Mouse (Mus musculus) lung, postnatal 0 days (tissue): Measurements from ENCODE around the gene Phf21a. TPM values are rescaled to one million over a fixed set of nuclear protein-coding genes. Genes with fewer than 3 reads are reported as not detected.

ENCODE experiments used
- ATAC-seq: fragments of 200-750 bp; cut with Nextera tagmentation; 2 replicates; pipeline ENCODE4 v1.8.0; 2017; ENCODE audit warnings: moderate library complexity
- DNase-seq: peaks from one replicate; pipeline ENCODE4 v3.0.0-alpha.2; 2016; ENCODE audit warnings: low spot score
- H3K27ac ChIP-seq: fragments of 300-500 bp; sonication (generic); 2 replicates; pipeline ENCODE4 v1.5.1; 2014; ENCODE audit warnings: antibody characterized with exemption, mild to moderate bottlenecking, low read length, mixed read lengths
- H3K27me3 ChIP-seq: fragments of 300-500 bp; sonication (generic); replicated peaks from 2 replicates; pipeline ENCODE4 v1.6.1; 2014; ENCODE audit warnings: low read length, mixed read lengths; ENCODE audit not compliant: insufficient read depth
- H3K36me3 ChIP-seq: fragments of 300-500 bp; sonication (generic); 2 replicates; pipeline ENCODE4 v1.6.1; 2014; ENCODE audit warnings: low read length, mixed read lengths; ENCODE audit not compliant: insufficient read depth
- H3K4me1 ChIP-seq: fragments of 300-500 bp; sonication (generic); 2 replicates; pipeline ENCODE4 v1.6.1; 2014; ENCODE audit warnings: antibody characterized with exemption, low read depth, low read length, mixed read lengths; ENCODE audit not compliant: insufficient read depth
- H3K4me2 ChIP-seq: fragments of 300-500 bp; sonication (generic); replicated peaks from 2 replicates; pipeline ENCODE4 v1.6.1; 2014; ENCODE audit warnings: low read depth, mild to moderate bottlenecking, low read length, moderate library complexity, mixed read lengths
- H3K4me3 ChIP-seq: fragments of 300-500 bp; sonication (generic); 2 replicates; pipeline ENCODE4 v1.5.1; 2014; ENCODE audit warnings: low read depth, low read length
- H3K9ac ChIP-seq: fragments of 300-500 bp; sonication (generic); replicated peaks from 2 replicates; pipeline ENCODE4 v1.6.1; 2014; ENCODE audit warnings: low read depth, mild to moderate bottlenecking
- H3K9me3 ChIP-seq: fragments of 300-500 bp; sonication (generic); 2 replicates; pipeline ENCODE4 v1.6.1; 2016; ENCODE audit warnings: low read length, mixed read lengths
- CTCF ChIP-seq: IDR thresholded peaks from 2 replicates; pipeline ENCODE4 v1.5.1; 2016; ENCODE audit warnings: antibody characterized with exemption, mild to moderate bottlenecking
- EP300 ChIP-seq: IDR thresholded peaks from 2 replicates; pipeline ENCODE4 v1.6.1; 2016; ENCODE audit warnings: antibody characterized with exemption, mild to moderate bottlenecking, control low read depth
- WGBS: fragments of 180-500 bp; shearing (Covaris S2); extraction: QIAGEN DNeasy Blood & Tissue Kit; methylation state at CpG from one replicate; pipeline ENCODE4 v1.1.7; 2014; 5-methylcytosine and 5-hydroxymethylcytosine counted together
- polyA plus RNA-seq: library from polyadenylated mRNA; unstranded; fragments of >200 nt; fragmentation: Nextera tagmentation; extraction: Ambion mirVana; gene quantifications from 2 replicates; pipeline ENCODE4 v1.2.1, GENCODE M21; 2015

Phf21a gene
- polyA plus RNA-seq, 1 experiment from 2014 or later, result 12.9 TPM

DNA sequence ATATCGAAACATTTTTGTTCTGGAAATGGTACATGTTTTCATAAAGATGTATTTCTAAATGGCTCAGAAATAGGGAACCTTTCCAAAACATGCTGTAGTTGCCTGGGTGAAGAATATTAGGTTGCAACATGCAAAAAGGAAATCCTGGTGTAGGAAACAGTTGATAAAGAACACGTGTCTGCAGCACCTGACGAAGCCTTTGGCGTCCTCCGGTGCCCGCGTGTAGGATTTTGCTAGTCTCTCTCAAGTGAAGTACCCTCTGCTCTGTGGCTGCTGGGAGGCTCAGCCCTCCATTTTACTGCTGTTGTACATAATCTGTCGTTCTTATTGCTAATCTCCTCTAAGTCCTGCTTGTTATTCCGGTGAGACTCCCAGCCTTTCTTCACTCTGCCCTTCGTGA, 207.0 kb downstream of the Phf21a start:
- H3K27ac ChIP-seq, result no peak overlapping the region
- no peak for TF ChIP-seq EP300
- TF ChIP-seq CTCF, result no peak
- no peaks in the 10 kb centered on the region for H3K27me3 ChIP-seq
- H3K36me3 ChIP-seq, result no peaks in the 10 kb centered on the region
- ATAC-seq, result no peak
- WGBS, result 67% methylated on average over 10 of the region's 10 CpGs
- H3K9me3 ChIP-seq, result no peaks in the 10 kb centered on the region
- no peak overlapping the region for H3K9ac ChIP-seq
- H3K4me2 ChIP-seq, result no peak overlapping the region
- H3K4me3 ChIP-seq, result no peak overlapping the region
- DNase-seq, result peak; percentile 22
- H3K4me1 ChIP-seq, result no peaks in the 10 kb centered on the region

DNA sequence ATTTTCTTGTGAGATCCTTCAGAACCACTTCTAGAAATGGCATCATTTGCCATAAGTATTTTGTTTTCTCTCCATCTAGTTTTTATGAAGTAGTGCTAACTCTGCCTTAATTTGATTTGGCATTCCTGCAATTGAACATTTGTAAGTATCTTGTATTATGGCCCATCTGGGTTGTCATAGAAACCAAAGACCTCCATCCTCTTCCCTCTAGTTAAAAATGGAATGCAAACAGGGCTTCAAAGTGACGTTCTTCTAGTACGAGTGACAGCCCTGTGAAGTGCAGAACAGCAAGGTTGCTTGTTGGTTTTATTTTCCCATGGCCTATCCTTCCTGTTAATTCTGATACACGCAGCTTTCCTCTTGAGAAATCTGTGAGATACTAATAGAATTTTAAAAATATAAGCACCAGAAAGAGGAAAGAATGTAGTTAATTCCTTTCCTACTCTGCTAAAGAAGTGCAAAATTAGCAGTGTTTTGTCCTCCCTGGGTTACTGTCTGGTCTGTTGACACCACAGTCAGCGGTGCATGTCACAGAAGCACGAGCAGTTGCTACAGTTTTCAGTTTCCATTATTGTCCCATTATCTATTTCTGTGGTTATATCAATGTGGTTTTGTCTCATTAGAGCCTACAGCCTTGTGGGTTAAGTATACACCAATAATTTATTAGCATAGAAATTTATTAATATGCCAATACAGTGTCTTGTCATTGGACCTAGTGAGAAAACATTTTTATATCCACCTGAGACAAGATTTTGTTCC, 209.1 kb downstream of the Phf21a start:
- H3K4me1 ChIP-seq, result no peaks in the 10 kb centered on the region
- no peak overlapping the region for H3K4me2 ChIP-seq
- H3K27ac ChIP-seq, result no peak overlapping the region
- H3K27me3 ChIP-seq, result no peaks in the 10 kb centered on the region
- no peak for TF ChIP-seq EP300
- no peak for TF ChIP-seq CTCF
- 53% methylated on average over 5 of the region's 5 CpGs for WGBS
- no peaks in the 10 kb centered on the region for H3K36me3 ChIP-seq
- no peak overlapping the region for H3K9ac ChIP-seq
- DNase-seq, result no peak
- ATAC-seq, result no peak
- no peak overlapping the region for H3K4me3 ChIP-seq
- no peaks in the 10 kb centered on the region for H3K9me3 ChIP-seq

DNA sequence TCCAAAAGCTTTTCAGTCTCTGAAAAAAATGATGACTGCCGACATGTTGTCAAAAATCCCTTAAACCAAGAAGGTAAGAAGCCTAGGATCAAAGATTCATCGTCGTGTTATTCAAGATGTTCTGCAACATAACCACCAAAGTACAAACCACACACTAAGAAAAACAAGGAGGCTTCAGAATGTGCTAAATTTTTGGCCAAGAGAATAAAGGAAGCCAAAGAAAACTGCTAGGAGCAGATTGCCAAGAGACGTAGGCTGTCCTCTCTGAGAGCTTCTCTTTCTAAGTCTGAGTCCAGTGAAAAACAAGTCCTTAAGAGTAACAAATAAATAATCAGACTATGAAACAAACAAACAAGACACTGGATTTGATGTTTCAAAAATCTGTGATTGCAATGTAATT, 219.6 kb downstream of the Phf21a start:
- ATAC-seq (no peak), DNase-seq (no peak)
- TF ChIP-seq EP300 (no peak), CTCF (no peak)
- H3K4me3 ChIP-seq, result no peak overlapping the region
- H3K4me1 ChIP-seq, result no peaks in the 10 kb centered on the region
- H3K27me3 ChIP-seq, result no peaks in the 10 kb centered on the region
- H3K9ac ChIP-seq, result no peak overlapping the region
- no peak overlapping the region for H3K4me2 ChIP-seq
- H3K36me3 ChIP-seq, result no peaks in the 10 kb centered on the region
- 79% methylated on average over 4 of the region's 4 CpGs for WGBS
- H3K27ac ChIP-seq, result no peak overlapping the region
- H3K9me3 ChIP-seq, result no peaks in the 10 kb centered on the region

DNA sequence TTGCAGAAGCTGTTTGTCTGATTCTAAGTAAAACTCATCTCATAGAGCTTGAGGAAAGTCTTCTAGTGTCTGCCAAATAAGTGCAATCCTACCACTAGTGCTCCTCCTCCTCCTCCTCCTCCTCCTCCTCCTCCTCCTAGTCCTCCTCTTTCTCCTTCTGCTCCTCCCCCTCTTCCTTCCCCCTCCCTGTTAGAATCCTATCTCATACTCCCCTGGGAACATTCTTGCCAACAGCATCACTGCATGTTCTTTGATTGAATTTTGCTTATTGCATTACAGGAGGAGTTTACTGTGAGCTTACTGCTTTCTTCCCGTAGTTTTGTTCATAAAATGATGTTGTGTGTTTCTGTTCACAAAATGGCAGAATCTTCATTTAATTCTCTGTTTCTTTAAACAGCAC, 221.1 kb downstream of the Phf21a start:
- no peaks in the 10 kb centered on the region for H3K4me1 ChIP-seq
- ATAC-seq, result no peak
- H3K4me3 ChIP-seq, result no peak overlapping the region
- H3K9ac ChIP-seq, result no peak overlapping the region
- no peak for DNase-seq
- H3K36me3 ChIP-seq, result no peaks in the 10 kb centered on the region
- no peaks in the 10 kb centered on the region for H3K9me3 ChIP-seq
- no peak overlapping the region for H3K4me2 ChIP-seq
- H3K27me3 ChIP-seq, result no peaks in the 10 kb centered on the region
- TF ChIP-seq CTCF (no peak), EP300 (no peak)
- no peak overlapping the region for H3K27ac ChIP-seq
- 91% methylated on average over 1 of the region's 1 CpGs for WGBS

DNA sequence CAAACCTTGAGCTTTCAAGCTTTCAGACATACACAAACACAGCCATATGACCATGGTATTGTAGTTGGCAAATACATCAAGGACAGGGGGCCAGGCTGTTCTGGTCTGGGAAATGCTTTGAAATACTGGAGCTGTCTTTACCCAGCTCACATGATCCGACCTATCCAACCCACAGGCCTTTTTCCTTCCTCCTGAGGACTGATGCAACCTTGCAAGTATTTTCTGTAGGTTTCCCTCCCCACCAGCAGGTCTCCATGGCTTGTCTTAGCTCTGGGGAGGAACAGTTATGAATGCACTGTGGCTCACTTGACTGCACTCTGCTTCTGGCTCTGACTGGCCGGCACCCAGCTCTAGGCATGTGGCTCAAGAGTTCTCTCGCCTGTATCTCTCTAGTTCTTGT, 223.7 kb downstream of the Phf21a start:
- Histone ChIP-seq H3K9me3 (no peaks in the 10 kb centered on the region), H3K27ac (no peak overlapping the region)
- WGBS, result 59% methylated on average over 3 of the region's 3 CpGs

DNA sequence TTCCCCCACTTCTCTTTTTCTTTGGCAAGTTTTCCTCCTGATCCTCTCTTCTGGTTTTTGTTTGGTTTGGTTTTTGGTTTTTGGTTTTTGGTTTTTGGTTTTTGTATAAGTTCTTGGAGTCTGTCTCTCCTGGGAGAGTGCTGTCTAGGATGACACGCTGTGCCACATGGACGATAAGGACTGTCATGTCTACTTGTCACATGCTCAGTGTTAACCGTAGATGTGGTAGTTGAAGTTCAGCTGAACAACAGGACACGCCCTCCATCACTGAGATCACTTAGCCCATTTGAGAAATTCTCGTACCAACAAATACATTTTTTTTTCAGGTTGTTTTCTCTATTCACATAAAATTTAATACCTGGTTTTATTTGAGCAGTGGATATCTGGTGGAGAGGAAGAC, 224.3 kb downstream of the Phf21a start:
- no peak for ATAC-seq
- TF ChIP-seq CTCF (no peak), EP300 (no peak)
- H3K4me3 ChIP-seq, result no peak overlapping the region

More for the DNA sequence above, 223.7 kb downstream of the Phf21a start:
- H3K9ac ChIP-seq, result no peak overlapping the region
- no peaks in the 10 kb centered on the region for H3K27me3 ChIP-seq
- DNase-seq (no peak), ATAC-seq (no peak)
- H3K4me2 ChIP-seq, result no peak overlapping the region
- 0 out of 2 replicates have a peak, but pooled peaks cover 2% of the 10 kb centered on the region for H3K36me3 ChIP-seq
- no peak for TF ChIP-seq EP300
- no peaks in the 10 kb centered on the region for H3K4me1 ChIP-seq
- no peak overlapping the region for H3K4me3 ChIP-seq

More for the DNA sequence above, 224.3 kb downstream of the Phf21a start:
- Histone ChIP-seq H3K9me3 (no peaks in the 10 kb centered on the region), H3K9ac (no peak overlapping the region), H3K27ac (no peak overlapping the region), H3K27me3 (no peaks in the 10 kb centered on the region), H3K4me1 (no peaks in the 10 kb centered on the region), H3K4me2 (no peak overlapping the region), H3K36me3 (peaks cover 7% of the 10 kb centered on the region; the same call in 1 of the 2 replicates)
- WGBS, result 82% methylated on average over 5 of the region's 5 CpGs
- no peak for DNase-seq
